Mouse (Mus musculus) granulocyte monocyte progenitor cell, adult 5-6 weeks (primary cell): ENCODE measurements at regions not wholly inside any gene's neighbourhood (a gene's known extent, or its start where the extent isn't known, plus 50 kb on each side); places are given as distances from the start of the nearest gene placed in this dataset.

ENCODE experiments used
- ATAC-seq: replicated peaks from 2 replicates; pipeline ENCODE4 v1.8.0; 2016; ENCODE audit warnings: mild to moderate bottlenecking, moderate TSS enrichment, inconsistent platforms; ENCODE audit not compliant: poor library complexity, severe bottlenecking

GRCm38 (mm10) chr2:26787312-26787711 is 77.5 kb downstream of the Abo start:
- ATAC-seq: no peak

GRCm38 (mm10) chr2:26777016-26777415 is 87.8 kb downstream of the Abo start:
- ATAC-seq: no peak

- no peak for ATAC-seq
These were observed 82.3 kb upstream of the Lcn4 start for GRCm38 (mm10) chr2:26753357-26753756.

GRCm38 (mm10) chr2:26751916-26752315 is 80.8 kb upstream of the Lcn4 start:
- ATAC-seq: no peak

GRCm38 (mm10) chr2:26744341-26744740 is 73.3 kb upstream of the Lcn4 start:
- ATAC-seq: peak; percentile 100

GRCm38 (mm10) chr2:26738926-26739325 is 67.8 kb upstream of the Lcn4 start:
- no peak for ATAC-seq

- peak; percentile 75 for ATAC-seq
These were observed 66.6 kb upstream of the Lcn4 start for GRCm38 (mm10) chr2:26737725-26738124.
